Mouse (Mus musculus): ENCODE data around the gene Slc22a22.

DNA sequence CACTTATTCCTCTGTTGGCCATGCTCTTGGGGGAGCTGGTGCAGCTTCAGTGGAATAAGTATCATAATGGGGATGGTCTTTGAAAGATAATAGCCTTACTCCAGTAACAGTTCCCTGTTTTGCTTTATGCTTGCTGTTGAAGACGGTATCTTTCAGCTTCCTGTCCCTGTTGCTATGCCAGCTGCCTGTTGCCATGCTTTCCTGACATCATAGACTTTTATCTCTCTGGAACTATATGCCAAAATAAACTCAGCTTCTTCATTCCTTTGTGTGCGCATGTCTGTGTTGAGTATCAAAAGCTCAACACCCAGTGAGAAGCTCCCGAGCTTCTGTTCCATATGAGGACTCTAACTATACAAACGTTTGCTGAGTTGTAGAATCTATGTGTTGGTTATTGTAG lies 83.4 kb downstream of the Slc22a22 start:
- no peak for TF ChIP-seq POLR2A (IDR thresholded peaks at IDR 0.05; ENCODE audit: borderline replicate concordance, control insufficient read depth, low read depth, low read length)
- no peak for TF ChIP-seq CTCF (IDR thresholded peaks at IDR 0.05; ENCODE audit: control insufficient read depth, insufficient read depth, low read length)

All from bone marrow, adult 2 months (tissue).